Mouse (Mus musculus) E14TG2a.4 (cell line): ENCODE results near the gene Apof.

Experiments used
- CTCF ChIP-seq: conservative IDR thresholded peaks from 2 replicates; pipeline ENCODE4 v1.5.1; 2014; ENCODE audit warnings: low read length
- NANOG ChIP-seq: IDR thresholded peaks from 2 replicates; pipeline ENCODE4 v1.6.1; 2014; ENCODE audit warnings: borderline replicate concordance, low read length, mixed read lengths
- POU5F1 ChIP-seq: IDR thresholded peaks from 2 replicates; pipeline ENCODE4 v1.6.1; 2014; ENCODE audit warnings: low read length, borderline replicate concordance

DNA sequence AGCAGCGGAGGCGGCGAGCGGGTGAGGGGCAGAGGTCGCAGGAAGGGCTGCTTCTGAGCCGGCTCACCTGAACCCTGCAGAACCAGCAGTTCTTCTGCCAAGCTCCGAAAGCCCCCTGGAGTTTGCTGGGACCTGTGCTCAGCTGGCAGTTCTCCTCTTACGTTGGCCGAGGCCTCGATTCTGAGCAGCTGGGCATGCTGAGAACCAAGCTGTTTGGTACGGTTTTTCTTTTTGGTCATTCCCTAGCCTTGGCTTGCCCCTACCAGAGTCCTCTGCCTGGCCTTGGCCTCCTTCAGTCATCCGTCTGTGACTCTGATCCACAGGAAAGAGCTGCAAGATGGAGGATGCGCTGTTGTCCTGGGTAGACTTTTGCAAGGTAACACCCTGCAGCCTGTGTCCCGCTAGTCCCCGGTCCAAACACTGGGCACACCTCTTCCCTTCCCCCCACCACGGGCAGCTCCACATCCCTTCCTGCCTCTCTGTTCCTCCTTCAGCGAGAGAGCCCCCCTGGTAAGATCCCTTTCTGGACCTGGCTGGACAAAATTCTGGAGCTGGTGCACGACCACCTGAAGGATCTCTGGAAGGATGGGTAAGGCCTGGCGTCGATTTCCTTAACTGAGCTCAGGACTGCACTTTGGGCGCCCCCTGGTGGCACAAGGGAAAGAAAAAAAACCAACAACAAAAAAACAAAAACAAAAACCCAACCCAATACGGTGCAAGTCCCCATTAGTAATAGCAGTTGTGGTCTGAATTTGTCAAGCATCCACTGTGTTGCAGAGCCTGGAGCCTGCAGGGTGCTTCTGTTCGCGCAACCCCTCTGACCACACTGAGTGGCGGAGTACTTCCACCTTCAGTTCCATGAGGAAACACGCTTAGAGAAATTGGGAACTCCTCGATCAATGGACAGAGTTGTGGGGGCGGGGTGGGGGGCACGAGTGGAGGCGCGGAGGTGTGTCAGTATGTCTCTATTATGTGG, 15.4 kb downstream of the Apof start:
- TF ChIP-seq CTCF (peak; percentile 56), POU5F1 (no peak), NANOG (no peak)
